18 mouse cellular contexts compared by ENCODE assay signal in the genomic region with DNA sequence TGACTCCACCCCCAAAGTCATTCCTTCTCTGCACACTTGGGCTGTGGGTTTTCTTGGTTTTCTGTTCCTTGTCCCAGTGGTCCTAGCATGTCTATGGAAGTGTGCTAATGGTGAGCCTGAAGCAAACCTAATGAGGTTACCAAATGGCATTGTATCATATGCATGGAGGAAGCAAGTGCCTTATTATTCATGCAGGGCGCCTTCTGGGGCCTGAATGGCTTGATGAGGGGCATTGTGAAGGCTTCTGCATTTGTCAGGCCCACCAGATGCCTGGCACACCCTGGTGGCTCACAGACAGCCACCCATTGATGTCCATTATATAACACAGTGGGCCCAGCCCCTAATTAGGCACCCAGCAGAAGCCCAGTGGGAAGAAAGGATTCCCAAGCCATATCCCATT.
DNase-seq lines count a peak whose midpoint lies in the region; ATAC-seq and TF ChIP-seq lines count a peak whose summit lies in the region.
"Had no signal": no experiment of that assay in that cellular context is flagged by ENCODE, and none has a peak within 500 bp of the region (broad histone marks: within the 10 kb centered on the region; RNA-seq: fewer than 3 reads in every experiment).

No protein-coding gene starts in this region.

- H3K9ac ChIP-seq in heart, embryonic 12.5 days: no peak overlapping the region
- no peak overlapping the region for H3K9ac ChIP-seq in forebrain, embryonic 13.5 days
- H3K9ac ChIP-seq in hindbrain, embryonic 15.5 days: no peak overlapping the region
- H3K9ac ChIP-seq: intestine, embryonic 15.5 days; kidney, embryonic 15.5 days had no signal

- H3K9me3 ChIP-seq in heart, embryonic 12.5 days (replicated peaks): no peaks in the 10 kb centered on the region
- H3K9me3 ChIP-seq in forebrain, embryonic 13.5 days (replicated peaks): no peaks in the 10 kb centered on the region; the same call in 1 of the 2 replicates
- no peaks in the 10 kb centered on the region for H3K9me3 ChIP-seq in hindbrain, embryonic 15.5 days
- H3K9me3 ChIP-seq: intestine, embryonic 15.5 days; kidney, embryonic 15.5 days had no signal

- no peaks in the 10 kb centered on the region for H3K36me3 ChIP-seq in heart, embryonic 12.5 days
- no peaks in the 10 kb centered on the region for H3K36me3 ChIP-seq in forebrain, embryonic 13.5 days (ENCODE audit: poor library complexity, severe bottlenecking)
- no peaks in the 10 kb centered on the region for H3K36me3 ChIP-seq in hindbrain, embryonic 15.5 days
- H3K36me3 ChIP-seq in thymus, adult 2 months (ENCODE audit: control insufficient read depth, insufficient read depth, low read length): no peaks in the 10 kb centered on the region
- H3K36me3 ChIP-seq: intestine, embryonic 15.5 days; kidney, embryonic 15.5 days had no signal

- H3K27me3 ChIP-seq in heart, embryonic 12.5 days (replicated peaks): 0 out of 2 replicates have a peak, but pooled peaks cover 3% of the 10 kb centered on the region
- H3K27me3 ChIP-seq in forebrain, embryonic 13.5 days: no peaks in the 10 kb centered on the region
- no peaks in the 10 kb centered on the region for H3K27me3 ChIP-seq in hindbrain, embryonic 15.5 days
- no peaks in the 10 kb centered on the region for H3K27me3 ChIP-seq in thymus, adult 2 months (ENCODE audit: control insufficient read depth, insufficient read depth, low read length)
- H3K27me3 ChIP-seq: intestine, embryonic 15.5 days; kidney, embryonic 15.5 days had no signal

- ATAC-seq in heart, embryonic 12.5 days (ENCODE audit: insufficient number of reproducible peaks, low FRiP score): no peak
- peak; percentile 77 for ATAC-seq in forebrain, embryonic 13.5 days
- 0 out of 2 replicates have a peak, but pooled peaks have one; percentile 31 for ATAC-seq in hindbrain, embryonic 15.5 days (ENCODE audit: low FRiP score, low read depth)
- ATAC-seq in CD4-positive, CD25-positive, alpha-beta regulatory T cell, adult 4 months: no peak
- ATAC-seq: intestine, embryonic 15.5 days; Patski had no signal

- 61% methylated on average over 1 of the region's 1 CpGs for WGBS in heart, embryonic 12.5 days
- WGBS in forebrain, embryonic 13.5 days: 19% methylated on average over 1 of the region's 1 CpGs
- WGBS in hindbrain, embryonic 15.5 days: 38% methylated on average over 1 of the region's 1 CpGs
- WGBS in thymus, adult 2 months: 75% methylated on average over 1 of the region's 1 CpGs

- no peak overlapping the region for H3K27ac ChIP-seq in heart, embryonic 12.5 days (ENCODE audit: poor library complexity, severe bottlenecking)
- H3K27ac ChIP-seq in forebrain, embryonic 13.5 days: peak overlapping the region; percentile 38
- H3K27ac ChIP-seq in hindbrain, embryonic 15.5 days (replicated peaks): no peak overlapping the region
- H3K27ac ChIP-seq in thymus, adult 2 months (ENCODE audit: control insufficient read depth, insufficient read depth, low read length): no peak overlapping the region
- H3K27ac ChIP-seq: intestine, embryonic 15.5 days; kidney, embryonic 15.5 days had no signal

- peaks cover 8% of the 10 kb centered on the region; the same call in 1 of the 2 replicates for H3K4me1 ChIP-seq in heart, embryonic 12.5 days (replicated peaks)
- peaks cover 44% of the 10 kb centered on the region for H3K4me1 ChIP-seq in forebrain, embryonic 13.5 days
- H3K4me1 ChIP-seq in hindbrain, embryonic 15.5 days (replicated peaks): peaks cover 24% of the 10 kb centered on the region
- no peaks in the 10 kb centered on the region for H3K4me1 ChIP-seq in thymus, adult 2 months (replicated peaks; ENCODE audit: control insufficient read depth, insufficient read depth, low read length)

- no peak for TF ChIP-seq CTCF in thymus, adult 2 months (IDR thresholded peaks at IDR 0.05; ENCODE audit: borderline replicate concordance, control insufficient read depth, extremely low read depth, insufficient read depth, low read length, poor library complexity)

- TF ChIP-seq POLR2A in thymus, adult 2 months (IDR thresholded peaks at IDR 0.05; ENCODE audit: control insufficient read depth, extremely low read depth, insufficient read depth, low read length, poor library complexity): no peak

- H3K4me2 ChIP-seq in heart, embryonic 12.5 days: no peak overlapping the region
- H3K4me2 ChIP-seq in forebrain, embryonic 13.5 days: no peak overlapping the region
- no peak overlapping the region for H3K4me2 ChIP-seq in hindbrain, embryonic 15.5 days
- H3K4me2 ChIP-seq: heart, embryonic 11.5 days; intestine, embryonic 15.5 days; kidney, embryonic 15.5 days had no signal

- DNase-seq in heart, adult 11 months: peak; percentile 25
- peak; percentile 25 for DNase-seq in ES-CJ7 (ENCODE audit: low read depth, low spot score)
- no peak for DNase-seq in thymus, adult 2 months
- DNase-seq in kidney, postnatal 25 days: no peak
- DNase-seq: adrenal gland, postnatal 36 days; cerebellum, adult 8-10 months; gastrocnemius, postnatal 14 days; layer of hippocampus, postnatal 36 days; liver; lung, adult 18-20 months had no signal

- H3K4me3 ChIP-seq in heart, embryonic 12.5 days: no peak overlapping the region
- no peak overlapping the region for H3K4me3 ChIP-seq in forebrain, embryonic 13.5 days
- H3K4me3 ChIP-seq in hindbrain, embryonic 15.5 days: no peak overlapping the region
- no peak overlapping the region for H3K4me3 ChIP-seq in thymus, adult 2 months (ENCODE audit: control insufficient read depth, insufficient read depth, low read length)
- H3K4me3 ChIP-seq: intestine, embryonic 15.5 days; kidney, embryonic 15.5 days had no signal

Comparison
In these comparisons a context has a peak if more than half of its experiments do, and no peak if none do; other contexts are left out.
1. DNase-seq: peak in heart, adult 11 months (single experiment) and ES-CJ7 (single experiment); none in thymus, adult 2 months (single experiment) and kidney, postnatal 25 days (0 of 2).
2. ATAC-seq: peak in forebrain, embryonic 13.5 days (single experiment) and hindbrain, embryonic 15.5 days (single experiment); none in heart, embryonic 12.5 days (single experiment) and CD4-positive, CD25-positive, alpha-beta regulatory T cell, adult 4 months (single experiment).